Mouse (Mus musculus) MEL (cell line): ENCODE data around the gene Mrpl10. TPM values are rescaled to one million over a fixed set of nuclear protein-coding genes. Genes with fewer than 3 reads are reported as not detected.

ENCODE experiments used
- DNase-seq: peaks from one replicate; pipeline ENCODE4 v3.0.0; 2011; ENCODE audit warnings: low read depth, low spot score
- H3K27ac ChIP-seq: 2 replicates; pipeline ENCODE4 v1.5.1; 2012; ENCODE audit warnings: low read depth, mild to moderate bottlenecking, control low read depth, low read length, moderate library complexity; ENCODE audit not compliant: control insufficient read depth
- H3K27me3 ChIP-seq, 2 experiments: fragments of 150-350 bp in 1 of 2; sonication (generic) in 1 of 2; 2 replicates each; pipeline ENCODE4 v1.6.1; 2012; ENCODE audit warnings: low read length in 2 of 2, mild to moderate bottlenecking in 2 of 2, improper control_type of control experiment in 1 of 2, moderate library complexity in 1 of 2; ENCODE audit not compliant: insufficient read depth in 2 of 2, control insufficient read depth in 1 of 2
- H3K36me3 ChIP-seq, 2 experiments: 2 replicates each; pipeline ENCODE4 v1.6.1; 2012 to 2014; ENCODE audit warnings: low read length in 2 of 2, improper control_type of control experiment in 1 of 2, inconsistent platforms in 1 of 2, mild to moderate bottlenecking in 1 of 2; ENCODE audit not compliant: insufficient read depth in 2 of 2, control insufficient read depth in 1 of 2
- H3K4me1 ChIP-seq, 2 experiments: fragments of 150-350 bp in 1 of 2; sonication (generic) in 1 of 2; 2 replicates each; pipeline ENCODE4 v1.6.1; 2012; ENCODE audit warnings: low read length in 2 of 2, improper control_type of control experiment in 1 of 2, mild to moderate bottlenecking in 1 of 2; ENCODE audit not compliant: insufficient read depth in 2 of 2, control insufficient read depth in 1 of 2
- H3K4me3 ChIP-seq, 2 experiments: fragments of 150-350 bp in 1 of 2; sonication (generic) in 1 of 2; 2 replicates each; pipeline ENCODE4 v1.5.1; 2012; ENCODE audit warnings: low read depth in 2 of 2, low read length in 2 of 2, mild to moderate bottlenecking in 2 of 2, moderate library complexity in 2 of 2, control low read depth in 1 of 2, improper control_type of control experiment in 1 of 2; ENCODE audit not compliant: control insufficient read depth in 1 of 2, insufficient read depth in 1 of 2
- H3K79me2 ChIP-seq: 2 replicates; pipeline ENCODE4 v1.6.1; 2012; ENCODE audit warnings: mild to moderate bottlenecking, low read length, moderate library complexity; ENCODE audit not compliant: control insufficient read depth, poor library complexity, insufficient read depth
- H3K9ac ChIP-seq: 2 replicates; pipeline ENCODE4 v1.6.1; 2012; ENCODE audit warnings: low read depth, mild to moderate bottlenecking, control low read depth, low read length, moderate library complexity; ENCODE audit not compliant: control insufficient read depth, poor library complexity, severe bottlenecking
- H3K9me3 ChIP-seq: fragments of 150-350 bp; sonication (generic); replicated peaks from 2 replicates; pipeline ENCODE4 v1.6.1; 2012; ENCODE audit warnings: mild to moderate bottlenecking, low read length, improper control_type of control experiment, moderate library complexity; ENCODE audit not compliant: insufficient read depth
- BHLHE40 ChIP-seq: IDR thresholded peaks from 2 replicates; pipeline ENCODE4 v1.6.1; 2012; ENCODE audit warnings: low read depth, mild to moderate bottlenecking, inconsistent platforms, low read length, improper control_type of control experiment, borderline replicate concordance
- CHD1 ChIP-seq: IDR thresholded peaks from 2 replicates; pipeline ENCODE4 v1.6.1; 2012; ENCODE audit warnings: low read depth, mild to moderate bottlenecking, inconsistent platforms, low read length, improper control_type of control experiment
- CHD2 ChIP-seq: IDR thresholded peaks from 2 replicates; pipeline ENCODE4 v1.6.1; 2011; ENCODE audit warnings: low read length, improper control_type of control experiment
- EP300 ChIP-seq, 2 experiments: IDR thresholded peaks; 2 replicates each; pipeline ENCODE4 v1.6.1; 2011; ENCODE audit warnings: improper control_type of control experiment in 2 of 2, low read length in 2 of 2, low read depth in 1 of 2, mild to moderate bottlenecking in 1 of 2
- ETS1 ChIP-seq: IDR thresholded peaks from 2 replicates; pipeline ENCODE4 v1.6.1; 2012; ENCODE audit warnings: low read depth, mild to moderate bottlenecking, inconsistent platforms, low read length, improper control_type of control experiment, moderate library complexity
- GABPA ChIP-seq: IDR thresholded peaks from 2 replicates; pipeline ENCODE4 v1.6.1; 2012; ENCODE audit warnings: low read depth, mild to moderate bottlenecking, inconsistent platforms, low read length, improper control_type of control experiment, moderate library complexity
- GATA1 ChIP-seq: IDR thresholded peaks from 2 replicates; pipeline ENCODE4 v1.6.1; 2011; ENCODE audit warnings: low read depth, low read length, improper control_type of control experiment
- JUND ChIP-seq: IDR thresholded peaks from 2 replicates; pipeline ENCODE4 v1.6.1; 2011; ENCODE audit warnings: low read depth, mild to moderate bottlenecking, improper control_type of control experiment, low read length
- MEF2A ChIP-seq: IDR thresholded peaks from 2 replicates; pipeline ENCODE4 v1.6.1; 2014; ENCODE audit warnings: low read depth, mild to moderate bottlenecking, inconsistent platforms, low read length, improper control_type of control experiment; ENCODE audit not compliant: poor library complexity, insufficient replicate concordance, severe bottlenecking; ENCODE audit errors: extremely low read depth
- NRF1 ChIP-seq: IDR thresholded peaks from 2 replicates; pipeline ENCODE4 v1.6.1; 2014; ENCODE audit warnings: low read depth, mild to moderate bottlenecking, inconsistent platforms, low read length, improper control_type of control experiment, moderate library complexity; ENCODE audit not compliant: poor library complexity, insufficient read depth, severe bottlenecking
- POLR2A ChIP-seq, 2 experiments: IDR thresholded peaks; 2 replicates each; pipeline ENCODE4 v1.6.1; 2011 to 2012; ENCODE audit warnings: low read length in 2 of 2, mild to moderate bottlenecking in 2 of 2, control low read depth in 1 of 2, improper control_type of control experiment in 1 of 2, low read depth in 1 of 2, moderate library complexity in 1 of 2; ENCODE audit not compliant: control insufficient read depth in 1 of 2, insufficient read depth in 1 of 2, poor library complexity in 1 of 2
- RAD21 ChIP-seq: IDR thresholded peaks from 2 replicates; pipeline ENCODE4 v1.6.1; 2011; ENCODE audit warnings: mild to moderate bottlenecking, low read depth, low read length, improper control_type of control experiment
- SIN3A ChIP-seq: IDR thresholded peaks from 2 replicates; pipeline ENCODE4 v1.6.1; 2012; ENCODE audit warnings: low read length, improper control_type of control experiment, inconsistent platforms
- TAL1 ChIP-seq: IDR thresholded peaks from 2 replicates; pipeline ENCODE4 v1.6.1; 2012; ENCODE audit warnings: mild to moderate bottlenecking, inconsistent platforms, low read length, moderate library complexity, mixed read lengths
- TCF12 ChIP-seq: IDR thresholded peaks from 2 replicates; pipeline ENCODE4 v1.6.1; 2014; ENCODE audit warnings: low read depth, mild to moderate bottlenecking, inconsistent platforms, low read length, improper control_type of control experiment, moderate library complexity
- UBTF ChIP-seq: IDR thresholded peaks from 2 replicates; pipeline ENCODE4 v1.6.1; 2012; ENCODE audit warnings: low read depth, mild to moderate bottlenecking, inconsistent platforms, low read length, improper control_type of control experiment, moderate library complexity, borderline replicate concordance; ENCODE audit not compliant: insufficient read depth
- USF1 ChIP-seq: IDR thresholded peaks from 2 replicates; pipeline ENCODE4 v1.6.1; 2014; ENCODE audit warnings: low read depth, mild to moderate bottlenecking, inconsistent platforms, low read length, improper control_type of control experiment, moderate library complexity
- ZMIZ1 ChIP-seq: IDR thresholded peaks from 2 replicates; pipeline ENCODE4 v1.6.1; 2012; ENCODE audit warnings: low read depth, mild to moderate bottlenecking, inconsistent platforms, low read length, improper control_type of control experiment, moderate library complexity
- polyA plus RNA-seq, 2 experiments: library from polyadenylated mRNA; stranded (reverse) in 1 of 2; unstranded in 1 of 2; fragments of >175 nt in 1 of 2; fragments of >200 nt in 1 of 2; gene quantifications; 2 replicates each; pipeline versions ENCODE4 v1.2.1 to v1.2.4; 2012; ENCODE audit warnings: low replicate concordance in 2 of 2, low read depth in 1 of 2; ENCODE audit not compliant: insufficient read length in 2 of 2, insufficient read depth in 1 of 2, missing spikeins in 1 of 2
- total RNA-seq: library from RNA; depleted of rRNA; stranded (reverse); fragments of 300-350 nt; gene quantifications from 2 replicates; pipeline ENCODE4 v1.2.3, GENCODE M21; 2012

Gene Mrpl10
- total and polyA plus RNA-seq, 3 experiments: 79.3 to 106 TPM; not detected in 1

GRCm38 (mm10) chr11:97084821-97085505 lies 43.6 kb downstream of the Mrpl10 start:
- peaks cover 0 to 9% of the 10 kb centered on the region in 2 experiments; a peak in 2 of 4 replicates for H3K4me1 ChIP-seq
- no peaks in the 10 kb centered on the region for H3K79me2 ChIP-seq
- no peaks in the 10 kb centered on the region for H3K9me3 ChIP-seq
- H3K9ac ChIP-seq: no peak overlapping the region
- H3K4me3 ChIP-seq: no peak overlapping the region
- H3K27ac ChIP-seq: no peak overlapping the region
- no peaks in the 10 kb centered on the region; a peak in 1 of 4 replicates for H3K36me3 ChIP-seq
- DNase-seq: no peak
- TF ChIP-seq CHD1 (no peak), USF1 (no peak)
- peaks cover 0 to 2% of the 10 kb centered on the region in 2 experiments; a peak in 2 of 4 replicates for H3K27me3 ChIP-seq

GRCm38 (mm10) chr11:97086365-97086764 lies 45.0 kb downstream of the Mrpl10 start:
- no peaks in the 10 kb centered on the region for H3K79me2 ChIP-seq
- DNase-seq: no peak
- H3K36me3 ChIP-seq: no peaks in the 10 kb centered on the region; a peak in 1 of 4 replicates
- H3K27me3 ChIP-seq: peaks cover 0 to 6% of the 10 kb centered on the region in 2 experiments; a peak in 3 of 4 replicates
- peaks cover 0 to 9% of the 10 kb centered on the region in 2 experiments; a peak in 2 of 4 replicates for H3K4me1 ChIP-seq
- H3K9ac ChIP-seq: no peak overlapping the region
- H3K9me3 ChIP-seq: no peaks in the 10 kb centered on the region
- H3K27ac ChIP-seq: no peak overlapping the region
- H3K4me3 ChIP-seq: no peak overlapping the region
- TF ChIP-seq GATA1: no peak
- no peak for TF ChIP-seq SIN3A
- TF ChIP-seq UBTF: no peak
- TF ChIP-seq TCF12: no peak
- TF ChIP-seq ZMIZ1: no peak
- TF ChIP-seq CHD1: no peak
- no peak for TF ChIP-seq NRF1
- no peak for TF ChIP-seq MEF2A
- no peak for TF ChIP-seq ETS1
- no peak for TF ChIP-seq EP300 (IDR thresholded peaks at IDR 0.05; ENCODE audit: low read depth in 1 of 2, low read length in 2 of 2)
- TF ChIP-seq RAD21: no peak
- no peak for TF ChIP-seq TAL1
- TF ChIP-seq JUND: no peak
- TF ChIP-seq CHD2: no peak
- no peak for TF ChIP-seq BHLHE40
- no peak for TF ChIP-seq POLR2A (IDR thresholded peaks at IDR 0.05; ENCODE audit: control insufficient read depth in 1 of 2, insufficient read depth in 1 of 2, low read depth in 1 of 2, low read length in 2 of 2, poor library complexity in 1 of 2)
- no peak for TF ChIP-seq GABPA
